Mouse (Mus musculus) bone marrow macrophage, adult 2 months (primary cell): Measurements from ENCODE around the gene Pcnx2. TPM values are rescaled to one million over a fixed set of nuclear protein-coding genes. Genes with fewer than 3 reads are reported as not detected.

Source experiments
- H3K27ac ChIP-seq: 2 replicates; pipeline ENCODE4 v1.5.1; 2012; ENCODE audit warnings: low read depth, low read length; ENCODE audit not compliant: insufficient read depth
- H3K4me1 ChIP-seq: 2 replicates; pipeline ENCODE4 v1.6.1; 2012; ENCODE audit warnings: low read length; ENCODE audit not compliant: control insufficient read depth, insufficient read depth
- H3K4me3 ChIP-seq: 2 replicates; pipeline ENCODE4 v1.5.1; 2012; ENCODE audit warnings: mild to moderate bottlenecking, low read length, moderate library complexity; ENCODE audit not compliant: insufficient read depth
- CTCF ChIP-seq: IDR thresholded peaks from 2 replicates; pipeline ENCODE4 v1.5.1; 2012; ENCODE audit warnings: low read depth, mild to moderate bottlenecking, low read length, moderate library complexity
- POLR2A ChIP-seq: IDR thresholded peaks from 2 replicates; pipeline ENCODE4 v1.6.1; 2012; ENCODE audit warnings: mild to moderate bottlenecking, low read depth, low read length, borderline replicate concordance
- polyA plus RNA-seq: library from polyadenylated mRNA; stranded (reverse); fragments of >200 nt; gene quantifications from 2 replicates; pipeline ENCODE4 v1.2.4, GENCODE M21; 2012; ENCODE audit not compliant: missing spikeins, insufficient read depth, insufficient read length

Gene Pcnx2
- polyA plus RNA-seq, 1 experiment: not detected

DNA sequence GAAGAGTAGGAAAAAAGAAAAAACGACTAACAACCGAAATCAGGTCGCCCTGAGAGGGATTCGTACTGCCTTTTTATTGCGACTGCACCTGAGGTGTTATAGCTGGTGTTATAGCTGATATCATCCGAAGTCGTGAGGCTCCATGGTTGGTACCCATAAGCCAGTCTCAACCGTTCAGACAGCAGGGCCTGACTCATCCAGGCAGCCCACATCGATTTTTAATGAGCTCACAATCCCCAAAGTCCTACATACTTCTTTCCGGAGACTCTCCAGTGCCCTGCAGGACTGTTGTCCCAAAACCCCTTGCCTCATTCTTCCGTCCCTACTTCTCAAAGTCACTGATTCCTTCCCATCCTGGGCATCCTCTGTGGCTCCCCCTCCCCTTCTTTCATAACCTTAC, 729 bp downstream of the Pcnx2 start:
- TF ChIP-seq CTCF: no peak
- no peak for TF ChIP-seq POLR2A
- Histone ChIP-seq H3K4me1 (no peaks in the 10 kb centered on the region), H3K4me3 (no peak overlapping the region), H3K27ac (no peak overlapping the region)

GRCm38 (mm10) chr8:125889920-125890319, 8.2 kb downstream of the Pcnx2 start:
- H3K4me3 ChIP-seq: no peak overlapping the region
- no peak overlapping the region for H3K27ac ChIP-seq
- no peaks in the 10 kb centered on the region for H3K4me1 ChIP-seq
- no peak for TF ChIP-seq CTCF
- no peak for TF ChIP-seq POLR2A

- Histone ChIP-seq H3K27ac (no peak overlapping the region), H3K4me1 (no peaks in the 10 kb centered on the region), H3K4me3 (no peak overlapping the region)
- TF ChIP-seq POLR2A: no peak
- TF ChIP-seq CTCF: no peak
Measured at GRCm38 (mm10) chr8:125887549-125887948, 10.6 kb downstream of the Pcnx2 start.

- Histone ChIP-seq H3K27ac (no peak overlapping the region), H3K4me3 (no peak overlapping the region), H3K4me1 (no peaks in the 10 kb centered on the region)
- TF ChIP-seq POLR2A (no peak), CTCF (no peak)
Measured at GRCm38 (mm10) chr8:125880447-125880846, 17.7 kb downstream of the Pcnx2 start.

- Histone ChIP-seq H3K4me1 (peaks cover 6% of the 10 kb centered on the region), H3K4me3 (no peak overlapping the region), H3K27ac (no peak overlapping the region)
- TF ChIP-seq CTCF: no peak
- TF ChIP-seq POLR2A: no peak
Measured at GRCm38 (mm10) chr8:125873250-125873534, 24.9 kb downstream of the Pcnx2 start.

DNA sequence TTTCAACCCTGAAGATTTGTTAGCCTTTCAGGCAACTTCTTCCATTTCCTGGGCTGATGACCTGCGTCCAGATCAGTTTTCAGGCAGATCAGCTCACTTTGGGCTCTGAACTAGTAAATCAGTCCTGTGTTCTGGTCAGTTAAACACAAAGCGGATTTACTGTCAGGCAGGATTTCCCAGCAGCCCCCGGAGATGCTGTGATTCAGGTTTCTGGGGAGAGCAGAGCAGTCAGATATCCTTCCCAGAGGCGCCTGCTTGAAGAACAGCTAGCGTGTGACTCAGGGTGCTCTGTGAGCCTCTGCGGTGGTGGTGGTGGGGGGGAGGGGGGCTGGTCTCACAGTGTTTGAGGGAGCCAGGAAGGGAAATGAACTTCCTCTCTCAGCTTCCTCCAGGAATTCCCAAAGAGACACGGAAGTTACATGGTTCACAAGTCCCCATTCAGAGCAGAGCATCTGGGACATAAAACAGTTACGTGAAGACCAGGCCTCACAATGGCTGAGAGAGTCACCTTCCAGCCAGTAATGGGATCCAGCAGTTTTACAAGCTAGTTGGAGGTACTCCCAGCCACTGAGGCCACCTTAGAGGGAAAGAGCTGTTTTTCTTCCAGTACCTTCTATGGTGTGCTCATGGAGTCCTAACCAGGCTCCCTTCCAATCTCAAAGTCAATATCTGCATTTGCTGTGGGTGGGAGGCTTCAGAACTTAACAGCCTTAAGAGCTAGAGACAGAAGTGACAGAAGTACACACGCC, 25.4 kb downstream of the Pcnx2 start:
- no peak overlapping the region for H3K27ac ChIP-seq
- peaks cover 6% of the 10 kb centered on the region for H3K4me1 ChIP-seq
- TF ChIP-seq CTCF: no peak
- TF ChIP-seq POLR2A: no peak
- no peak overlapping the region for H3K4me3 ChIP-seq

- no peak overlapping the region for H3K4me3 ChIP-seq
Measured at GRCm38 (mm10) chr8:125870821-125871321, 27.2 kb downstream of the Pcnx2 start.

DNA sequence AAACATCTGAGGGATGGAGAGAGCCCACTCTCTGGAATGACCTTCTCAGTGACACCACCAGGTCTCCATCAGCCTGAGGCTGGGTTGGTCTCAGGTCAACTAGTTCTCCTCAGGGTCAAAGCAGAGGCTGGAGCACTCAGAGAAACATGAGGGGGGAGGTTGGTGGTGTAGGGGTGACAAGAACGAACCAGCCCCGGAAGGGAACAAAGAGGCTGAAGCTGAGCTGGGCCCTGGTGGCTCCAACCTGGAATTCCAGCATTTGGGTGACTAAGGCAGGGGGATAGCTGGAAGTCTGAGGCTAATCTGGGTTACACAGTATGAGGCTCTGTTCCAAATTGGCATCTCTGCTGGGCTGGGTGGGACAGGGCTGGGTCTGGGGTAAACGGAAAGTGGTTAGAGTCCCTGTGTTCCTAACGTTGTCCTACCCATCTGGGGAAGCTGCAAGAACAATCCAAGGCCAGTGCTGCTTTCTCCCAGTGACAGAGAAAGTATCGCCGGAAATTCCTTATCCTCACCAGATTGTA, 27.9 kb downstream of the Pcnx2 start:
- H3K4me1 ChIP-seq: peaks cover 6% of the 10 kb centered on the region
- TF ChIP-seq CTCF: no peak
- TF ChIP-seq POLR2A: no peak
- H3K4me3 ChIP-seq: no peak overlapping the region

More at GRCm38 (mm10) chr8:125870821-125871321, 27.2 kb downstream of the Pcnx2 start:
- H3K27ac ChIP-seq: no peak overlapping the region
- TF ChIP-seq CTCF: peak; percentile 93
- TF ChIP-seq POLR2A: no peak
- H3K4me1 ChIP-seq: peaks cover 6% of the 10 kb centered on the region

DNA sequence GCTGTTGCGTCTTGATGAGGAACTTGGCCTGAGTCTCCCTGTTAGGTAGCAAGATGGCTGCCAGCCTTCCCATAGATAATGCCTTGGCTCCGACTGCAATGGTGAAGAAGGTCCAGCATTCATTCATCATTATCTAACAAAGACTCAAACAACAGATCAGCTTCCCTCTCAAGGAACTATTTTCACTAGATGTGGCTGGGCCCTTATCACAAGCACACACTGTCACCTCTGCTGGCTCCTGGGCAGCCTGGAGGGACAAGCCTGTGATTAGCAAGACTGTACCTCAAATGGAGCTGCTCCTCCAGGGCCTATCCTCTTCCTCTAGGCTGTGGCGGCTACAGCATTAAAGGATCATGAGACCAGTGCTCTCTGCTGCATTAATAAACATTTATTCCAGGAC, 28.4 kb downstream of the Pcnx2 start:
- TF ChIP-seq CTCF: no peak
- TF ChIP-seq POLR2A: no peak
- no peak overlapping the region for H3K27ac ChIP-seq

More for the DNA sequence above, 27.9 kb downstream of the Pcnx2 start:
- no peak overlapping the region for H3K27ac ChIP-seq

GRCm38 (mm10) chr8:125868552-125868951, 29.6 kb downstream of the Pcnx2 start:
- Histone ChIP-seq H3K4me3 (no peak overlapping the region), H3K4me1 (peaks cover 6% of the 10 kb centered on the region), H3K27ac (no peak overlapping the region)
- TF ChIP-seq CTCF: peak; percentile 26; the same call in 1 of the 2 replicates
- TF ChIP-seq POLR2A: no peak

More for the DNA sequence above, 28.4 kb downstream of the Pcnx2 start:
- Histone ChIP-seq H3K4me1 (peaks cover 6% of the 10 kb centered on the region), H3K4me3 (no peak overlapping the region)

- TF ChIP-seq POLR2A (no peak), CTCF (no peak)
- Histone ChIP-seq H3K27ac (no peak overlapping the region), H3K4me1 (no peaks in the 10 kb centered on the region), H3K4me3 (no peak overlapping the region)
Measured at GRCm38 (mm10) chr8:125866125-125866524, 32.0 kb downstream of the Pcnx2 start.
